Mouse (Mus musculus) MEL (cell line): Measurements from ENCODE around the gene Wdr86. TPM values are rescaled to one million over a fixed set of nuclear protein-coding genes. Genes with fewer than 3 reads are reported as not detected.

Experiments
- DNase-seq: peaks from one replicate; pipeline ENCODE4 v3.0.0; 2011; ENCODE audit warnings: low read depth, low spot score
- H3K27ac ChIP-seq: 2 replicates; pipeline ENCODE4 v1.5.1; 2012; ENCODE audit warnings: low read depth, mild to moderate bottlenecking, control low read depth, low read length, moderate library complexity; ENCODE audit not compliant: control insufficient read depth
- H3K27me3 ChIP-seq, 2 experiments: fragments of 150-350 bp in 1 of 2; sonication (generic) in 1 of 2; 2 replicates each; pipeline ENCODE4 v1.6.1; 2012; ENCODE audit warnings: low read length in 2 of 2, mild to moderate bottlenecking in 2 of 2, improper control_type of control experiment in 1 of 2, moderate library complexity in 1 of 2; ENCODE audit not compliant: insufficient read depth in 2 of 2, control insufficient read depth in 1 of 2
- H3K36me3 ChIP-seq, 2 experiments: 2 replicates each; pipeline ENCODE4 v1.6.1; 2012 to 2014; ENCODE audit warnings: low read length in 2 of 2, improper control_type of control experiment in 1 of 2, inconsistent platforms in 1 of 2, mild to moderate bottlenecking in 1 of 2; ENCODE audit not compliant: insufficient read depth in 2 of 2, control insufficient read depth in 1 of 2
- H3K4me1 ChIP-seq, 2 experiments: fragments of 150-350 bp in 1 of 2; sonication (generic) in 1 of 2; 2 replicates each; pipeline ENCODE4 v1.6.1; 2012; ENCODE audit warnings: low read length in 2 of 2, improper control_type of control experiment in 1 of 2, mild to moderate bottlenecking in 1 of 2; ENCODE audit not compliant: insufficient read depth in 2 of 2, control insufficient read depth in 1 of 2
- H3K4me3 ChIP-seq, 2 experiments: fragments of 150-350 bp in 1 of 2; sonication (generic) in 1 of 2; 2 replicates each; pipeline ENCODE4 v1.5.1; 2012; ENCODE audit warnings: low read depth in 2 of 2, low read length in 2 of 2, mild to moderate bottlenecking in 2 of 2, moderate library complexity in 2 of 2, control low read depth in 1 of 2, improper control_type of control experiment in 1 of 2; ENCODE audit not compliant: control insufficient read depth in 1 of 2, insufficient read depth in 1 of 2
- H3K79me2 ChIP-seq: 2 replicates; pipeline ENCODE4 v1.6.1; 2012; ENCODE audit warnings: mild to moderate bottlenecking, low read length, moderate library complexity; ENCODE audit not compliant: control insufficient read depth, poor library complexity, insufficient read depth
- H3K9ac ChIP-seq: 2 replicates; pipeline ENCODE4 v1.6.1; 2012; ENCODE audit warnings: low read depth, mild to moderate bottlenecking, control low read depth, low read length, moderate library complexity; ENCODE audit not compliant: control insufficient read depth, poor library complexity, severe bottlenecking
- H3K9me3 ChIP-seq: fragments of 150-350 bp; sonication (generic); replicated peaks from 2 replicates; pipeline ENCODE4 v1.6.1; 2012; ENCODE audit warnings: mild to moderate bottlenecking, low read length, improper control_type of control experiment, moderate library complexity; ENCODE audit not compliant: insufficient read depth
- CHD1 ChIP-seq: IDR thresholded peaks from 2 replicates; pipeline ENCODE4 v1.6.1; 2012; ENCODE audit warnings: low read depth, mild to moderate bottlenecking, inconsistent platforms, low read length, improper control_type of control experiment
- CTCF ChIP-seq, 3 experiments: IDR thresholded peaks in 2 of 3; conservative IDR thresholded peaks in 1 of 3; 2 replicates each; pipeline ENCODE4 v1.5.1; 2011 to 2012; ENCODE audit warnings: low read length in 3 of 3, low read depth in 2 of 3, mild to moderate bottlenecking in 2 of 3, improper control_type of control experiment in 1 of 3, inconsistent platforms in 1 of 3, mixed read lengths in 1 of 3, moderate library complexity in 1 of 3; ENCODE audit not compliant: control insufficient read depth in 1 of 3, insufficient read depth in 1 of 3, poor library complexity in 1 of 3, severe bottlenecking in 1 of 3
- E2F4 ChIP-seq: IDR thresholded peaks from 2 replicates; pipeline ENCODE4 v1.6.1; 2011; ENCODE audit warnings: low read depth, low read length, improper control_type of control experiment, borderline replicate concordance
- ELF1 ChIP-seq: IDR thresholded peaks from 2 replicates; pipeline ENCODE4 v1.6.1; 2014; ENCODE audit warnings: low read depth, mild to moderate bottlenecking, inconsistent platforms, low read length, improper control_type of control experiment, moderate library complexity
- EP300 ChIP-seq, 2 experiments: IDR thresholded peaks; 2 replicates each; pipeline ENCODE4 v1.6.1; 2011; ENCODE audit warnings: improper control_type of control experiment in 2 of 2, low read length in 2 of 2, low read depth in 1 of 2, mild to moderate bottlenecking in 1 of 2
- ETS1 ChIP-seq: IDR thresholded peaks from 2 replicates; pipeline ENCODE4 v1.6.1; 2012; ENCODE audit warnings: low read depth, mild to moderate bottlenecking, inconsistent platforms, low read length, improper control_type of control experiment, moderate library complexity
- GABPA ChIP-seq: IDR thresholded peaks from 2 replicates; pipeline ENCODE4 v1.6.1; 2012; ENCODE audit warnings: low read depth, mild to moderate bottlenecking, inconsistent platforms, low read length, improper control_type of control experiment, moderate library complexity
- HCFC1 ChIP-seq: IDR thresholded peaks from 2 replicates; pipeline ENCODE4 v1.6.1; 2012; ENCODE audit warnings: low read depth, mild to moderate bottlenecking, inconsistent platforms, low read length, improper control_type of control experiment, moderate library complexity
- JUND ChIP-seq: IDR thresholded peaks from 2 replicates; pipeline ENCODE4 v1.6.1; 2011; ENCODE audit warnings: low read depth, mild to moderate bottlenecking, improper control_type of control experiment, low read length
- KAT2A ChIP-seq: conservative IDR thresholded peaks from 2 replicates; pipeline ENCODE4 v1.6.1; 2012; ENCODE audit warnings: low read depth, low read length, improper control_type of control experiment, inconsistent platforms
- MAFK ChIP-seq: IDR thresholded peaks from 2 replicates; pipeline ENCODE4 v1.6.1; 2011; ENCODE audit warnings: low read depth, mild to moderate bottlenecking, low read length, improper control_type of control experiment, borderline replicate concordance
- MAX ChIP-seq: IDR thresholded peaks from 2 replicates; pipeline ENCODE4 v1.6.1; 2011; ENCODE audit warnings: low read length, improper control_type of control experiment
- MAZ ChIP-seq: IDR thresholded peaks from 2 replicates; pipeline ENCODE4 v1.6.1; 2012; ENCODE audit warnings: low read depth, mild to moderate bottlenecking, inconsistent platforms, low read length, improper control_type of control experiment
- MEF2A ChIP-seq: IDR thresholded peaks from 2 replicates; pipeline ENCODE4 v1.6.1; 2014; ENCODE audit warnings: low read depth, mild to moderate bottlenecking, inconsistent platforms, low read length, improper control_type of control experiment; ENCODE audit not compliant: poor library complexity, insufficient replicate concordance, severe bottlenecking; ENCODE audit errors: extremely low read depth
- MXI1 ChIP-seq: IDR thresholded peaks from 2 replicates; pipeline ENCODE4 v1.6.1; 2011; ENCODE audit warnings: mild to moderate bottlenecking, low read depth, low read length, improper control_type of control experiment
- MYB ChIP-seq: IDR thresholded peaks from 2 replicates; pipeline ENCODE4 v1.6.1; 2011; ENCODE audit warnings: mild to moderate bottlenecking, low read depth, low read length, improper control_type of control experiment
- MYC ChIP-seq: IDR thresholded peaks from 2 replicates; pipeline ENCODE4 v1.6.1; 2011; ENCODE audit warnings: low read depth, mild to moderate bottlenecking, low read length, improper control_type of control experiment, moderate library complexity
- NELFE ChIP-seq: IDR thresholded peaks from 2 replicates; pipeline ENCODE4 v1.6.1; 2011; ENCODE audit warnings: low read depth, low read length, improper control_type of control experiment
- NRF1 ChIP-seq: IDR thresholded peaks from 2 replicates; pipeline ENCODE4 v1.6.1; 2014; ENCODE audit warnings: low read depth, mild to moderate bottlenecking, inconsistent platforms, low read length, improper control_type of control experiment, moderate library complexity; ENCODE audit not compliant: poor library complexity, insufficient read depth, severe bottlenecking
- POLR2A ChIP-seq, 2 experiments: IDR thresholded peaks; 2 replicates each; pipeline ENCODE4 v1.6.1; 2011 to 2012; ENCODE audit warnings: low read length in 2 of 2, mild to moderate bottlenecking in 2 of 2, control low read depth in 1 of 2, improper control_type of control experiment in 1 of 2, low read depth in 1 of 2, moderate library complexity in 1 of 2; ENCODE audit not compliant: control insufficient read depth in 1 of 2, insufficient read depth in 1 of 2, poor library complexity in 1 of 2
- POLR2AphosphoS5 ChIP-seq: IDR thresholded peaks from 2 replicates; pipeline ENCODE4 v1.6.1; 2012; ENCODE audit warnings: low read depth, borderline replicate concordance, mild to moderate bottlenecking, inconsistent platforms, low read length, moderate library complexity, mixed read lengths
- RAD21 ChIP-seq: IDR thresholded peaks from 2 replicates; pipeline ENCODE4 v1.6.1; 2011; ENCODE audit warnings: mild to moderate bottlenecking, low read depth, low read length, improper control_type of control experiment
- SIN3A ChIP-seq: IDR thresholded peaks from 2 replicates; pipeline ENCODE4 v1.6.1; 2012; ENCODE audit warnings: low read length, improper control_type of control experiment, inconsistent platforms
- USF2 ChIP-seq, 2 experiments: IDR thresholded peaks; 2 replicates each; pipeline ENCODE4 v1.6.1; 2011 to 2012; ENCODE audit warnings: improper control_type of control experiment in 2 of 2, low read length in 2 of 2, borderline replicate concordance in 1 of 2, inconsistent platforms in 1 of 2, low read depth in 1 of 2, mild to moderate bottlenecking in 1 of 2; ENCODE audit not compliant: insufficient read depth in 1 of 2
- ZC3H11A ChIP-seq: IDR thresholded peaks from 2 replicates; pipeline ENCODE4 v1.6.1; 2012; ENCODE audit warnings: low read depth, mild to moderate bottlenecking, inconsistent platforms, low read length, improper control_type of control experiment
- ZKSCAN1 ChIP-seq: IDR thresholded peaks from 2 replicates; pipeline ENCODE4 v1.6.1; 2012; ENCODE audit warnings: low read depth, mild to moderate bottlenecking, inconsistent platforms, low read length, improper control_type of control experiment, moderate library complexity
- ZMIZ1 ChIP-seq: IDR thresholded peaks from 2 replicates; pipeline ENCODE4 v1.6.1; 2012; ENCODE audit warnings: low read depth, mild to moderate bottlenecking, inconsistent platforms, low read length, improper control_type of control experiment, moderate library complexity
- polyA plus RNA-seq, 2 experiments: library from polyadenylated mRNA; stranded (reverse) in 1 of 2; unstranded in 1 of 2; fragments of >175 nt in 1 of 2; fragments of >200 nt in 1 of 2; gene quantifications; 2 replicates each; pipeline versions ENCODE4 v1.2.1 to v1.2.4; 2012; ENCODE audit warnings: low replicate concordance in 2 of 2, low read depth in 1 of 2; ENCODE audit not compliant: insufficient read length in 2 of 2, insufficient read depth in 1 of 2, missing spikeins in 1 of 2
- total RNA-seq: library from RNA; depleted of rRNA; stranded (reverse); fragments of 300-350 nt; gene quantifications from 2 replicates; pipeline ENCODE4 v1.2.3, GENCODE M21; 2012

Wdr86 gene
- total and polyA plus RNA-seq, 3 experiments, result not detected

DNA sequence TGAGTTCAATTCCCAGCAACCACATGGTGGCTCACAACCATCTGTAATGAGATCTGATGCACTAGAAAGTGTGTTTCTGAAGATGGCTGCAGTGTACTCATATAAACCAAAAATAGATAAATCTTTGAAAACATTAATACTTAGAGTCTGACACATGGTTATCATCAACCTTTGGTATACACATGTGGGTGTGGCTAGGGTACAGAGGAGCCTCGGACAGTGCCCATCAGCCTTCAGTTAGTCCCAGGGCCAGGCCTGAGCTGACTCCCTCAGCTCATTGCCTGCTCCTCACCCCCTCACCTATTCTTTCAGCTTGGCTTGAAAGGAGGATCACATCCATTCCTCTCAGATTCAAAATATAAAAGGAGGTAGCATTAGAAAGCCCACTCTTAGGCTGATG lies 8.0 kb upstream of the Wdr86 start:
- Histone ChIP-seq H3K27me3 (peaks cover 16 to 26% of the 10 kb centered on the region in 2 experiments), H3K9ac (no peak overlapping the region), H3K27ac (no peak overlapping the region), H3K9me3 (no peaks in the 10 kb centered on the region), H3K36me3 (no peaks in the 10 kb centered on the region), H3K4me1 (no peaks in the 10 kb centered on the region), H3K79me2 (no peaks in the 10 kb centered on the region), H3K4me3 (no peak overlapping the region)
- TF ChIP-seq MYB (no peak), JUND (no peak), RAD21 (no peak), MXI1 (no peak), HCFC1 (no peak), ELF1 (no peak), NRF1 (no peak), ZKSCAN1 (no peak), MEF2A (no peak), EP300 (IDR thresholded peaks at IDR 0.05; ENCODE audit: low read depth in 1 of 2, low read length in 2 of 2) (no peak), MAFK (no peak), CTCF (IDR thresholded peaks at IDR 0.05 in 2 of 3, conservative IDR thresholded peaks at IDR 0.05 in 1 of 3; ENCODE audit: control insufficient read depth in 1 of 3, insufficient read depth in 1 of 3, low read depth in 2 of 3, low read length in 3 of 3, poor library complexity in 1 of 3, severe bottlenecking in 1 of 3) (no peak), POLR2AphosphoS5 (no peak), SIN3A (no peak), POLR2A (IDR thresholded peaks at IDR 0.05; ENCODE audit: control insufficient read depth in 1 of 2, insufficient read depth in 1 of 2, low read depth in 1 of 2, low read length in 2 of 2, poor library complexity in 1 of 2) (no peak), MYC (no peak), CHD1 (no peak), USF2 (IDR thresholded peaks at IDR 0.05; ENCODE audit: borderline replicate concordance in 1 of 2, insufficient read depth in 1 of 2, low read depth in 1 of 2, low read length in 2 of 2) (no peak), KAT2A (no peak), MAZ (no peak)
- DNase-seq, result no peak

- DNase-seq, result no peak
- H3K9ac ChIP-seq, result no peak overlapping the region
- no peaks in the 10 kb centered on the region for H3K4me1 ChIP-seq
- H3K27ac ChIP-seq, result no peak overlapping the region
- H3K36me3 ChIP-seq, result no peaks in the 10 kb centered on the region
- no peak for TF ChIP-seq KAT2A
- no peak for TF ChIP-seq RAD21
- TF ChIP-seq MXI1, result no peak
- no peak for TF ChIP-seq MEF2A
- TF ChIP-seq MYB, result no peak
- TF ChIP-seq ETS1, result no peak
- no peak for TF ChIP-seq NELFE
- no peak for TF ChIP-seq E2F4
- no peak for TF ChIP-seq ZMIZ1
- no peak for TF ChIP-seq GABPA
- no peak for TF ChIP-seq MAX
- no peak for TF ChIP-seq CTCF (IDR thresholded peaks at IDR 0.05 in 2 of 3, conservative IDR thresholded peaks at IDR 0.05 in 1 of 3; ENCODE audit: control insufficient read depth in 1 of 3, insufficient read depth in 1 of 3, low read depth in 2 of 3, low read length in 3 of 3, poor library complexity in 1 of 3, severe bottlenecking in 1 of 3)
- no peak for TF ChIP-seq USF2 (IDR thresholded peaks at IDR 0.05; ENCODE audit: borderline replicate concordance in 1 of 2, insufficient read depth in 1 of 2, low read depth in 1 of 2, low read length in 2 of 2)
- TF ChIP-seq ZKSCAN1, result no peak
- no peak for TF ChIP-seq ZC3H11A
- H3K27me3 ChIP-seq, result peaks cover 16 to 21% of the 10 kb centered on the region in 2 experiments
- no peak overlapping the region for H3K4me3 ChIP-seq
- H3K9me3 ChIP-seq, result no peaks in the 10 kb centered on the region
- H3K79me2 ChIP-seq, result no peaks in the 10 kb centered on the region
Observed at GRCm38 (mm10) chr5:24737595-24737994, 7.1 kb upstream of the Wdr86 start.
